Mouse (Mus musculus) granulocyte monocyte progenitor cell, adult 5-6 weeks (primary cell): ENCODE data around the gene Hddc2. TPM values are rescaled to one million over a fixed set of nuclear protein-coding genes. Genes with fewer than 3 reads are reported as not detected.

ENCODE experiments used
- ATAC-seq: replicated peaks from 2 replicates; pipeline ENCODE4 v1.8.0; 2016; ENCODE audit warnings: mild to moderate bottlenecking, moderate TSS enrichment, inconsistent platforms; ENCODE audit not compliant: poor library complexity, severe bottlenecking
- total RNA-seq, 2 experiments: library from RNA; stranded (forward) in 1 of 2; stranded (reverse) in 1 of 2; fragments of 200-712, 200-1000 nt in 1 of 2; fragments of >200 nt in 1 of 2; fragmentation: Nextera tagmentation in 1 of 2; gene quantifications; 2 replicates each; pipeline ENCODE4 v1.2.3; 2014 to 2017

The Hddc2 gene
- total RNA-seq (2014; fragmentation: Nextera tagmentation) = 32.6 and 43.8 TPM in 2 replicates
- total RNA-seq (2017) = 51.1 and 59.3 TPM in 2 replicates

DNA sequence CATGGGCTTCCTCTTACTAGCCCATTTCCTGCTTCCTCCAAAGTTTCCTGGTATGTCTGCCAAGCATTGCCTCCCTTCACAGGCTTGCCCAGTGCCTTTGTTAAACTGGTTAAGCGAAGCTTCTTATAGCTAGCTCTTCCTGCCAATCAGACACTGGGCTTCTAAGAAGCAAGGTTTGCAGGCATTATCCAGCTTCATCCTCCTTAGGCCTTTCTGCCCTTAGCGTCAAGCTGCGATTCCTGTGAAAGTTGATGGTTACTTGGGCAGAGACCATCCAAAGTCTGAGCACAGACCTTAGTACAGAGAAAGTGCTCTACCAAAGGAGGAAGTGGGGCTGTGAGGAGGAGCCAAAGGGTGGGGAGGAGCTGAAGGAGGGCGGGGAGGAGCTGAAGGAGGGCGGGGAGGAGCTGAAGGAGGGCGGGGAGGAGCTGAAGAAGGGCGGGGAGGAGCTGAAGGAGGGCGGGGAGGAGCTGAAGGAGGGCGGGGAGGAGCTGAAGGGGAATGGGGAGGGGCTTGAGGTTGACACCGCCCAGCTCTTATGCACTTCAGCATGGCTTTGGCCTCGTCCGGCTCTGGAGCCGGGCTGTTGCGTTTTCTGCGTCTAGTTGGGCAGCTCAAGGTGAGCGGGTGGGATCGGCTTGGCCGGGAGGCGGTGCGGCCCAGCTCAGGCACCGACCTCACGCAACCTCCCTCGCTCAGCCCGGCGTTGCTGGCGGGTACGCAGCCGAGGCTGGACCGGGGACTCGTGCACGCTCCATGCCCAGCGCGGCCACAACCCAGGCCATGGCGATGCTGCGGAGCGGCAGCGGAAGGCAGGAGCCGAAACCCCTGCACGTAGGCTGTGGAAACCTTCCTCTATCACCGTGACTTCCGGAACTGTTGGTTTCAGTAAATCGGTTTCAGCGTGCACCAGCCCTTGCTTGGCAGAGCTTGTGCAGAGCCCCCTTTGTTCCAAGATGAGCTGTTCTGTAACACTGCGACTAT, at the start of gene Hddc2:
TSS of gene Hddc2 (plus strand) at position 519 of the 984 bp plus-strand sequence.
- peak; percentile 85 for ATAC-seq

DNA sequence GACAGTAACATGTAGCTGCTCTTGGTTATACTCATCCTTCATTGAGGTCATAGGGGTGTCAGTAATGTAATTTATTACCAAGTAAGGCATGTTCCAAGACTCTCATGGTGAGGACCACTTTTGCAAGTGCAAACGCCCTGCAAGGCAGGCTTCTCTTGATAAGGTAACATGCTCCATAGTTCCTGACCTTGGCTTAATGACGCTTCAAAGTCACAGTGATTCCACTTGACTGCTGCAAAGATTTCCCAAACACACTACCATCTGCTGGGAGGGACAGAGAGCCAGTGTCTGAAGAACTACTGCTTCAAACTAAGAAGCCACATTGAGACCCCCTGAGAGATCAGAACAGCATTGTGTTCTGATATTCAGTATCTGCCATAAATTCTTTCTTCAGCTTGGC, 40.4 kb upstream of the Hddc2 start:
- ATAC-seq = no peak

DNA sequence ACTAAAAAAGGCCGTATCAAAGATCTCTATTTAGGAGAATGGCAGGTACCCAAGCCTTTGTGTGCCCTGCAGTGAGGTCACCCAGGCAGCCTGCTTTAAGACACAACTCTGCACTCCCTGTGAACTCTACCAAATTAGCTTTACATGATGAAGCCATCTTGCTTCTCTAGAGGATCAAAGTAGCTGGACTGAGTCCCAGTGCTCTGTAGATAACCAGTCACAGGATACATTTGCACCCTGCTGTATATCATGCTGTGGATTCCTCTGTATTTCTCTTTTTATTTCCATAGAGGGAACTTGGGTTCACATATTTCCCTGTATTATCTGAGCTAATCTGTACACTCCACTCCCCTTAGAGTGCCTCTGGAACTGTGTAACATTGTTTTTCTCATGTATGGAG, 40.0 kb upstream of the Hddc2 start:
- no peak for ATAC-seq

DNA sequence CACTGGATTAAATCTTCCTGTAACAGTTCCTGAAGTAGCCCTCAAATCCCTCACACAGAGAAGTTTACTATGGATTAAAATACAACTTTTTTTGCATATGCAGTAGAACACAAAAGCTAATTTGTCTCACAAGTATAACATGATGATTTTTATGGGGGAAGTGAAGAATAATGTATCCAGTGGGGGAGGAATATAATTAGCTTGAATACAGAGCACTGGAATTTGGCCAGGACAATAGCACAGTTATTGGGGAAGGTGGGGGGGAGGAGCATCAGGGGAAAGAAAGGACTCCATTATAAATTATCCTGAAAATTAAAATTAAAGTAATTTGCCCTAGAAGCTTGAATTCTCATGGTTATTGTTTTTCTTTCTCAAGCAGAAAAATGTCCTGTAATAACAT, 25.4 kb upstream of the Hddc2 start:
- no peak for ATAC-seq

DNA sequence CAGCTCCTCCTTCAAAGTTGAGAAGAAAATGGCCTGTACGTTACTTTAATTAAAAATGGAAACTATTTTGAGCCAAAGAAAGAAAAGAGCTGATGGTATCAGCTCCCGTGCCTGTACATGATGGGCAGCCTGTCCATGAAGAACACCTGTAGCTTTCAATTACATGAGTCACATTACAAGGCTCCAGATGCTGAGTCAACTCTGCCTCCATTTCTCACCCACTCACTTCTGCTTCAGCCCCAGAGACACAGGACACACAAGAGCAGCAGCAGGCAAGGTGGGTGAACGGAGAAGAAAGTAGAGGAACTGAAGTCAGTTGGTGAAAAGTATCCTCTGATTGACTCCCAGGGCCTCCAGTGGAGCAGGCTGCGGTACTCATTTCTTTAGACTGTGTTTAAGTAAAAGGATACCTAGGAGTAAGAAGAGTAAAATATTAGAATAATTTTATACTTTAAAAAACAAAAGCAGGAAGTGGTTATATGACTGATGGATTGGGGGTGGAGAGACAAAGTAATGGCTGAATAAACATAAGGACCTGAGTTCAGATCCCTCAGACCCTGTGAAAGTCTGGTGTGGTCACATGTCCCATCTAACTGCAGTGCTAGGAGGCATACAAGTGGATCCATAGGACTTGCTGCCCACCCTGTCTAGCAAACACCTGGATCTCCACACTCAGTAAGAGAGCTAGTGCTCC, 24.3 kb upstream of the Hddc2 start:
- ATAC-seq = no peak

DNA sequence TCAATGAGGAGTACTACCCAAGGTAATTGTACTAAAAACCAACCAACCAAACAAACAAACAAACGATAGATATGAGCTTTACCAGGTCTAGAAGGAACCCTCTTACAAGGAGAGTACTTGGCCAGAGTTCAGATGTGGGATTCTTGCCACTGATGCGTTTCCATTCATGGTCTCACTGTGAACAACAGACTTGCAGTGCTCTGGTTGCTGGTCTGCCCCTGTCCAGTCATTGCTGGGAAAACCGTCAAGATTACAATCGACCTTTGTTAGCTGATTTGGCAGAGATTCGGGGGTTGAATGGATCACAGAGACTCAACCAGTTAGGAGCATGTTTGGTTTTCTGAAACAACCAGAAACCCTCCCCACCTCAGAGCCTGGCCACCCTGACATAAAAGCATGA, 17.5 kb upstream of the Hddc2 start:
- no peak for ATAC-seq

DNA sequence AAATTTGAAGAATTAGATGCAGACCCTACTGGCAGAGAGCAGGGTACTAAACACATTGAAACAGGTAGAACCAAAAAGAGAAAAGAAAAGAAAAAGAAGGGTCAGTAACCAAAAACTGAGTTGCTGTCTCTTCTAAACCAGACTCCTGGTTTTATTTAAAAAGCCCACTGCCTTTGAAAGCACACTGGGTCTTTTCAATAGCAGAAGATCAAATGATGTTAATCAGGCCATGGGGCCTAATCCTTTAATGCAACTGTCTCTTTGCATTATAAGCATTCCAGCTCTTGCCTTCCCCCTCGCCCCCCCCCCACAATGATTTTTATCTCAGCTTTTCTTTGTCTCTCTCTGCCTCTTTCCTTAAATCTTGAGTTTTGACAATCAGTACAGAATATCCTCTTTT, 16.7 kb upstream of the Hddc2 start:
- ATAC-seq = no peak

DNA sequence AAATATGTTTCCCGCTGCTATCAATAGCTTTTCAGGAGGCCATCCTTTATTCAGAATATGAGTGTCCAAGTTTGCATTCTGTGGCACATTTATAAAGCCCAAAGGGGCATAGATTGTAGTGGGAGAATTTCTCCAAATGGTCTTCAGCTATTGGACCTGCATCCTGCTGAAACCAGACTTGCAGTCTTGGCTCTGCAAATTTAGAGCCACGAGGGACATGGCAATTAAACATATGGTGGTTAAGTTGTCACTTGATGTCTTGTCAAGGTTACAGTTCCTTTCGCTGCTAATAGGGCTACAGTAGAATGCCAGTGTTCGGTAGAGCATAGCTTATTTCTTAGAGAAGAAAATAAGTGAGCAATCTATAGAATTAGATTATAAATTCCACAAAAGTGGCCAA, 16.1 kb upstream of the Hddc2 start:
- no peak for ATAC-seq

DNA sequence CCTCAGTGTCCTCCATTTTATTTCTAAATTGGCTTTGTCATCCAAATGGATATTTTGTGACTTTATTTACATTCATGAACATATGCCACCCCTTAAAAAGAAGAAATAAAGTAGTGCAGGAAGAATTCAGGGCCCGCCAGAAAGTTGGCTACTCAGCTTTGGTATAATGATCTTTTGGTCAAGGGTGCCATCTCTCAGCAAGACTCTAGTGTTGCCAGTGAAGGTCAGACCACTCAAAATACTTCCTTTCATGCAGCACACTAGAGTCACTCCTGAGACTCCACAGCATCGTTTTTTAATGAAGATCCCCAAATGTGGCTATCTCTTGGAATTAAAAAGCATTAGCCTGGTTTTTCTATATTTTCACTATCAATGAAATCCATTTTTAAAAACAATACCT, 14.9 kb upstream of the Hddc2 start:
- no peak for ATAC-seq

DNA sequence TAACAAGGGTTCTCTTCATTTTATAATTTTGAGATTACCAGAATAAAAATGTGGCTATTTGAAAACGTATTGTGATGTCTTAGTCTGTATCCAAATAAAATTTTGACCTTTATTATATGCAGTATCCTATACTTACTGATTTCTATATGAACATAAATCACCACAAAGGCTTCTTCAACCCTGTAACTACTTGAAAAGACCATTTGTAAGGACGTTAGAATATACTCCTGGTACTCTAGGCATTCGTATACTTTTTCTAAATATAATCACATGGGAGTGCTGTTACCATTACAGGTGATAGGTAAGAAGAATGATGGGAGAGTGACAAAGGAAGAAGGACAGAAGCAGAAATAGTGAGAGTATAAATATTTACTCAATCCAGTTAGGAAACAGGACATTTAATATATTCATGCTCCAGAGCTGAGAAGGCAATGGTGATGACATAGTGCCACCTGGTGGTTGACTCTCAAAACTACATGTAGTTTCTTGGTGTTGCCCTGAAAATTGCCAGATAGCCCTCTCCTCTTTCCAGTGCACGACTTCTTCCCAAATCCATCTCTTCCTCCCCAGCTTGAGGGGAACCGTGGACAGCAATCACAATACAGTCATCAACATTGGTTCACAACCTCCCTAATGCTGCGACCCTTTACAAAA, 14.1 kb upstream of the Hddc2 start:
- peak; percentile 94 for ATAC-seq

DNA sequence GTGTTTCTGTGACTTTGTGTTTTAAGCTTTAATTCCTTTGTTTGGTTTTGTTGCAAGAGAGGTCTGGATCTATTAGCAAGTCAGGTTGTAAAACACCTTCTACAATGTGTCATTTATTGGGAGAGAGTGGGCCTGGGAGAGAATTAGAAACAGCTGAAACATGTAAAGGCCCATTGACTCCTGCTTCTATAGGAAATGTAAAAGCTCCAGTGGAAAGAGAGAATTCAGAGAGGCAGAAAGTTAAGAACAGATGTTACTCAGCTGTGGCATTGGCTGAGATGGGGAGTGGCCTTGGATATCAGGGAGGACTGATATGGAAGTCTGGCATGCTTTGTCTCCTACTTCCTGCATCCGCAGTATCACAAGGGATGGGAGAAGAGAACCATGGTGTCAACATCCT, 12.9 kb upstream of the Hddc2 start:
- ATAC-seq = no peak

DNA sequence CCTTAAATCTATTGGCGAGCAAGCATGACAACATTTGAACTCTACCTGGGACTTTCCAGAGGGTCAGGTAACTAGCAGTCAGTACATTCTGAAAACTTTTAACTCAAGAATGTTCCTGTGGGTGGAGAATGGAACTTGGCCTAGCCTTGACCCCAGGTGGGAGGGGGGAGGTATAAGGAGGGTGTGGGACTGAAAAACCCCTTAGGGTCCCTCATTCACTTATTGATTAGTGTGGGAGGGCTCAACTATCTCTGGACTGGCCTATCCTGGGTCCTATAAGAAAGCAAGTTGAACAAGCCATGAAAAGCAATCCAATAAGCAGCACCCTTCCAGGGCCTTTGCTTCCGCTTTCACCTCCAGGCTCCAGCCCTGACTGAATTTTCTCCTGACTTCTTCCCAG, 9.7 kb upstream of the Hddc2 start:
- no peak for ATAC-seq

DNA sequence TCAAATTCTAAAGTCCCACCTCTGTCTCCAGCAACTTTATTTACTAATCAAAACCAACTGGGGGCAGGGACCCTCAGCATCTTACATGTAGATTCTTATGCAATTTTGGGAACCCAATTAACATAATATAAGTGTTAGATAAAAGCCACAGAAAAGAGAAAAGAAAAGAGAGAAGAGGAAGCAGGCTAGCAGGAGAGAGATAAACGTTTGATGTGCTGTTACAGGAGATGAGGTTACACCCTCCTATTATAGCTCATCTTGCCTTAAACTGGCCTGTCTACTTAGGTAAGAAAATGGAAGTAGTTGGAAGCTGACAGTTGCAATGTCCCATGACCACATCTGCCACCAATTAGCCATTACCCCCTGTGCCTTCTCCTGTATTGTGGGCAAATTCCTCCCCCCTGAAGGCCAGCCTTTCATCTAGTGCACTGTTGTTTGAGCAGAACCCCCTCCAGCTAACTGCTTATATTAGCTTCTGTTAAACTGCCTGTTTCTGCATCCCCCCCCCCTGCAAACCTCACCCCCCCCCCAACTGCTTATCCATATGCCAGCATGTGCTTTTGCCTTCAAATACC, 6.1 kb upstream of the Hddc2 start:
- ATAC-seq = peak; percentile 17; the same call in 1 of the 2 replicates

DNA sequence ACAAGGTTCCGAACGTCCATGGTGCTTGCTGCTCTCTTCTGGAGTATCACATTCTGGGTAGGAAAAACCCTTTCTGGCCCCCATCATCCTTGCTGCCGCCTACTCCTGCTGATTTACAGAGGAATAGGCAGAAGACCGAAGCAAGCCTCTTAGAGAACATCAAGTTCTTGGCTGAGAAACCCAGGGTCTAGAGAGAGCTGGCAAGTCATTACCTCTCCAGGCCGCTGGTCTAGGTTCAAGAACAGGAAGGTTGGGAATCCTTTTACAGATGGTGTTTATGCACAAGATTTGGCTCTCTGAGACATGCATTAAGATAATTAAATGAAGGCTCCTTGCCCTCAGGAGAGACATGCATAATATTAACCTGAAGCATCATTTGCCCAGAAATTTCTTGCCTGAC, 5.3 kb downstream of the Hddc2 start:
- ATAC-seq = no peak

DNA sequence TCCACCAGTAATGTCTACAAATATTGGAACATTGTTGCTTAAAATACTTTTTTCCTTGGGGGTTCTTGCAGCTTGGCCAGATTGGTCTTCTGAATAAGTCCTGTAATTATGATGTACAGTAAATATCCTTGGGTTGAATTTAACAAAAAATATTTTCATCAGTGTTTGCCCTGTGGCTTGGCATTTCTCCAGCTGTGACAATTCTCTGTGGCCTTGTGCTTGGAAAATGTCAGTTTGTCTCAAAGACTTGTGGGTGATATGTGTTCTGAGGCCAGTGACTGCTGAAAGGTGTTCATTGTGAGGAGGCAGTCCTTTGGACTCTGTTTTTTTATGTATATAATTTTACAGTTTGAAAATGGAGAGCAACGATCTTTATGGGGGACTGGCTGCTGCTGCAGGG, 16.3 kb downstream of the Hddc2 start:
- ATAC-seq = no peak

DNA sequence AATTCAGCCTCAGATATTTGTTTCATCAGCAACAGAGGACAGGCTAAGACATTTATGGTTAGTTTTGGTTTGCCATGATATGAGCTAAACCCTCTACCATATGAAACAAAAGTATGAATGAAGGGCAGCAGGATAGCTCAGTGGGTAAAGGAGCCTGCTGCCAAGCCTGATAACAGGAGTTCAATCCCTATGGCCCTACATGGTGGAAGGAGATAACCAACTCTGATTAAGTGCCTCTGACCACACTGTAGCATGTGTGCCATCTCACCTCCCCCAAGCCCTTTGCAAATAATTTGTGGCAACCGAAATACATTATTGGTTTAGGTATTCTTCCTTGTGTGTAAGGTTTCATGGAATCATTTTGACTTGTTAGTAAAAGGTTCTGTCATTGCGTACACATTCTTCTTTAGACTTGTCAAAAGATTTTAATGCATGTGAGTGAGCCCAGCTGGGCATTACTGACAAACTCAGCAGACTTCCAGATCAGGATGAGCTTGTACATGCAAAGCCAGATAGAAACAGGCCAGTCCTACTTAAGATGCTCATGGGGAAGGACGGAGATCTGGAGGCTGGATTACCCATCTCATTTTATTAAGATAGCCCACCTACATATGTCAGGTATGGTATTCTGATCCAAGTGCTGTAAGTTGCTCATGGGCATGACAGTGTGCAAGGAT, 17.2 kb downstream of the Hddc2 start:
- no peak for ATAC-seq

DNA sequence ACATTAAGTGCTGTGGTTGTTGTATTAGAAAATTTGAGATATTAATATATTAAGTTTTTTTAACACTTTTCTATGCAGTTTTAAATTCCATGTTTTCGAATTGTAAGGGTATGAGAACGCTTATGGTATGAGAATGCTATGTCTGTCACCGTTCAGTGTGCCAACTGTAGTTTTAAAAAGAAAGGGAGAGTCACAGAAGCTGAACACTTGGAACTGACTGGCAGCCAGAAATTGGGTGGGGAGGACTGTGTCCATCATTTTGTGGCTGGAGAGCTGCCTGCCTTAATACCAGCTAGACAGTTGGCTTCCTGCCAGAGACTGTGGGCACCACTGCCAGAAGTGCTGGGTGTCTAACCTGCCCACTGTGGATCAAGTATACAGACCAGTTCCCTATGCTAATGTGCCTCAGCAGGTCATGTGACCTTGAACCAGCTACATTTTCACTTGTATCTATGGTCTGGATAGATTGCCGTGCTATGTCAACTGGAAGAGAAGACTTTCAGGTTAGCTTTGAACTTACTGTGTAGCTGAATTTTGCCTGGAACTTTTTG, 18.1 kb downstream of the Hddc2 start:
- ATAC-seq = no peak

DNA sequence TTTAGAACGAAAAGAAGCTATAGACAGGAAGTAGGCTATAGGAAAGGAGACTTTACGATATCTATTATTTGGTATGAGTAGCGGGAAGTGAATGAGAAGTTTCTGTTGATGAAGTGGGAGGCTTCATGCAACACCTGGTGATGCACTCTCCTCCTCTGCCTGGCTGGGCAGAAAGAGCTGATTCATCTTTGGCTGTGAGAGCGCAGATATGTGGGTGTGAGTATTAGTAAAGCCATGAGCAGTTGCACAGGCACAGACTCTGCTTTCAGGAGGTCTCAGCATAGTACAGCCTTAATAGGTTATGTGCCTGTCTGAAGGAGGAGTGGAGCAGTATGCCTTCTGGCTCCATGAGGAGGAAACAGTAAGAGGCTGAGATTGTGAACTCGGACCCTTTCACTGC, 23.2 kb downstream of the Hddc2 start:
- ATAC-seq = no peak

DNA sequence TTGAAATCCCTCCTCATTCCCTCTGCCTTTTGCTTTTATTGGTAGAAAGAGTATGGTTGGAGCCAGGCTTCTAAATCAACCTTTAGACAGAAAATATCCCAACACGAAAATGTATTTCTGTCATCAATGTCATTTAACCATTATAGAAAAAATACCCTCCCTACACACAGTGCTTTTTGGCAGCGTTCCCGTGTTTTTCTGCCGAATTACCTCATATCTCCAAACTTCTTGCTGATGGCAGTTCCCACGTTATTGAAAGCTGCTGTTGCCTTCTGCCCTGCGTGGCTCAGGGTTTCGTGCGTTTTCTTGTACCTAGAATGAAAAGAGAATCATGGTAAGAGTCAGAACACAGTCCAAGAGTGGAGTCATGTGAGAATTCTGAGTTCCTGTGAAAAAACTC, 33.2 kb downstream of the Hddc2 start:
- no peak for ATAC-seq

DNA sequence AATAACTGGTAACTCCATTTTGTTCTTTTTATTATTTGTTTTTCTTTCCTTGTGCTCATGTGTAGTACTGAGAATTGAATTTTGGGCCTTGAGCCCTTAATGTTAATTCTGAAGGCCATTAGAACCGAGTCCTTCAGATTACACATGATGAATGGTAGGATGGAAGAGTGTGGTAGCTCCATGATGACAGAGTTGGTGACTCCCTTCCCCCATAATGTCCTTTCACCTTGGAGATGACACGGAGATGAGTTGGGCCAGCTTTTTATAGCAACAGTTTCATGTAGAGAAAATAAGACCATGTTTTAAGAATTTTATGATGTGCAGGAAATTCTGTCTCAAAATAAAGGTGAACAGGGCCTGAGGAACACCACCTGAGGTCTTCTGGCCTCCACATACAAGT, 37.9 kb downstream of the Hddc2 start:
- no peak for ATAC-seq
